Mouse (Mus musculus): ENCODE measurements at regions not wholly inside any gene's neighbourhood (a gene's known extent, or its start where the extent isn't known, plus 50 kb on each side); places are given as distances from the start of the nearest gene placed in this dataset.
"Not testable (repeated sequence)": the region's sequence is repeated elsewhere in the genome, so short reads cannot be mapped to it uniquely, and the experiment has no call there.

GRCm38 (mm10) chr4:81550816-81551215 lies 108.2 kb upstream of the Mpdz start:
- no peak overlapping the region for H3K4me2 ChIP-seq
- no peaks in the 10 kb centered on the region for H3K4me1 ChIP-seq
- H3K36me3 ChIP-seq: no peaks in the 10 kb centered on the region
- no peaks in the 10 kb centered on the region for H3K27me3 ChIP-seq
- no peak overlapping the region for H3K27ac ChIP-seq
- no peak for ATAC-seq (replicated peaks; ENCODE audit: low FRiP score)
- 0 out of 2 replicates have a peak, but pooled peaks cover 2% of the 10 kb centered on the region for H3K9me3 ChIP-seq (replicated peaks)
- no peak overlapping the region for H3K4me3 ChIP-seq (replicated peaks)
- H3K9ac ChIP-seq: no peak overlapping the region
- 57% methylated on average over 4 of the region's 4 CpGs for WGBS

- H3K36me3 ChIP-seq: no peaks in the 10 kb centered on the region
- H3K9ac ChIP-seq: no peak overlapping the region
- WGBS: 72% methylated on average over 4 of the region's 4 CpGs
- H3K4me1 ChIP-seq: no peaks in the 10 kb centered on the region
- H3K9me3 ChIP-seq (replicated peaks): 0 out of 2 replicates have a peak, but pooled peaks cover 2% of the 10 kb centered on the region
- H3K4me3 ChIP-seq (replicated peaks): no peak overlapping the region
- no peak overlapping the region for H3K4me2 ChIP-seq
- H3K27ac ChIP-seq: no peak overlapping the region
- no peaks in the 10 kb centered on the region for H3K27me3 ChIP-seq
- no peak for ATAC-seq (replicated peaks; ENCODE audit: low FRiP score)
These were observed 107.6 kb upstream of the Mpdz start for GRCm38 (mm10) chr4:81550256-81550655.

GRCm38 (mm10) chr4:81540496-81540895 lies 97.9 kb upstream of the Mpdz start:
- ATAC-seq (replicated peaks; ENCODE audit: low FRiP score): no peak

GRCm38 (mm10) chr4:81539551-81539950 lies 96.9 kb upstream of the Mpdz start:
- no peak overlapping the region for H3K27ac ChIP-seq
- H3K9ac ChIP-seq: no peak overlapping the region
- no peak for ATAC-seq (replicated peaks; ENCODE audit: low FRiP score)
- no peak overlapping the region for H3K4me2 ChIP-seq
- 22% methylated on average over 3 of the region's 3 CpGs for WGBS
- H3K9me3 ChIP-seq (replicated peaks): no peaks in the 10 kb centered on the region
- H3K27me3 ChIP-seq: no peaks in the 10 kb centered on the region
- no peak overlapping the region for H3K4me3 ChIP-seq (replicated peaks)
- no peaks in the 10 kb centered on the region for H3K36me3 ChIP-seq
- H3K4me1 ChIP-seq: 0 out of 2 replicates have a peak, but pooled peaks cover 3% of the 10 kb centered on the region

More at GRCm38 (mm10) chr4:81540496-81540895, 97.9 kb upstream of the Mpdz start:
- no peak overlapping the region for H3K9ac ChIP-seq
- no peaks in the 10 kb centered on the region for H3K36me3 ChIP-seq
- no peak overlapping the region for H3K4me3 ChIP-seq (replicated peaks)
- no peak overlapping the region for H3K4me2 ChIP-seq
- no peaks in the 10 kb centered on the region for H3K9me3 ChIP-seq (replicated peaks)
- H3K27me3 ChIP-seq: no peaks in the 10 kb centered on the region
- no peaks in the 10 kb centered on the region for H3K4me1 ChIP-seq
- no peak overlapping the region for H3K27ac ChIP-seq

- Histone ChIP-seq H3K9ac (no peak overlapping the region), H3K27me3 (no peaks in the 10 kb centered on the region), H3K9me3 (replicated peaks) (no peaks in the 10 kb centered on the region), H3K4me2 (no peak overlapping the region), H3K4me3 (replicated peaks) (no peak overlapping the region), H3K27ac (no peak overlapping the region), H3K4me1 (0 out of 2 replicates have a peak, but pooled peaks cover 3% of the 10 kb centered on the region), H3K36me3 (no peaks in the 10 kb centered on the region)
- no peak for ATAC-seq (replicated peaks; ENCODE audit: low FRiP score)
These were observed 94.2 kb upstream of the Mpdz start for GRCm38 (mm10) chr4:81536795-81537194.

- Histone ChIP-seq H3K27me3 (no peaks in the 10 kb centered on the region), H3K27ac (no peak overlapping the region), H3K9ac (no peak overlapping the region), H3K9me3 (replicated peaks) (no peaks in the 10 kb centered on the region), H3K4me2 (no peak overlapping the region), H3K4me3 (replicated peaks) (no peak overlapping the region), H3K4me1 (0 out of 2 replicates have a peak, but pooled peaks cover 3% of the 10 kb centered on the region), H3K36me3 (no peaks in the 10 kb centered on the region)
- 89% methylated on average over 2 of the region's 2 CpGs for WGBS
- no peak for ATAC-seq (replicated peaks; ENCODE audit: low FRiP score)
These were observed 87.9 kb upstream of the Mpdz start for GRCm38 (mm10) chr4:81530546-81530945.

GRCm38 (mm10) chr4:81519151-81519550 lies 76.5 kb upstream of the Mpdz start:
- not testable (repeated sequence) for H3K4me1 ChIP-seq; H3K27me3 ChIP-seq; H3K4me2 ChIP-seq; ATAC-seq (replicated peaks; ENCODE audit: low FRiP score); H3K4me3 ChIP-seq (replicated peaks); H3K9me3 ChIP-seq (replicated peaks); H3K9ac ChIP-seq; H3K36me3 ChIP-seq; H3K27ac ChIP-seq
- WGBS: 66% methylated on average over 2 of the region's 2 CpGs

- Histone ChIP-seq H3K9ac (no peak overlapping the region), H3K27me3 (no peaks in the 10 kb centered on the region), H3K4me1 (no peaks in the 10 kb centered on the region), H3K4me2 (no peak overlapping the region), H3K4me3 (replicated peaks) (no peak overlapping the region), H3K9me3 (replicated peaks) (no peaks in the 10 kb centered on the region), H3K27ac (no peak overlapping the region), H3K36me3 (no peaks in the 10 kb centered on the region)
- ATAC-seq (replicated peaks; ENCODE audit: low FRiP score): no peak
- WGBS: 81% methylated on average over 4 of the region's 4 CpGs
These were observed 71.9 kb upstream of the Mpdz start for GRCm38 (mm10) chr4:81514547-81514946.

- Histone ChIP-seq H3K27me3 (no peaks in the 10 kb centered on the region), H3K9ac (no peak overlapping the region), H3K27ac (no peak overlapping the region), H3K36me3 (no peaks in the 10 kb centered on the region), H3K4me1 (no peaks in the 10 kb centered on the region), H3K4me3 (replicated peaks) (no peak overlapping the region), H3K4me2 (no peak overlapping the region), H3K9me3 (replicated peaks) (no peaks in the 10 kb centered on the region)
- no peak for ATAC-seq (replicated peaks; ENCODE audit: low FRiP score)
- WGBS: 70% methylated on average over 3 of the region's 3 CpGs
These were observed 69.8 kb upstream of the Mpdz start for GRCm38 (mm10) chr4:81512396-81512795.

GRCm38 (mm10) chr4:81508776-81509175 lies 66.2 kb upstream of the Mpdz start:
- Histone ChIP-seq H3K9ac (no peak overlapping the region), H3K4me1 (no peaks in the 10 kb centered on the region), H3K36me3 (no peaks in the 10 kb centered on the region), H3K27me3 (no peaks in the 10 kb centered on the region), H3K4me2 (no peak overlapping the region), H3K4me3 (replicated peaks) (no peak overlapping the region), H3K27ac (no peak overlapping the region), H3K9me3 (replicated peaks) (no peaks in the 10 kb centered on the region)
- no peak for ATAC-seq (replicated peaks; ENCODE audit: low FRiP score)
- 98% methylated on average over 1 of the region's 1 CpGs for WGBS

GRCm38 (mm10) chr4:81506841-81507240 lies 64.2 kb upstream of the Mpdz start:
- Histone ChIP-seq H3K4me2 (no peak overlapping the region), H3K36me3 (no peaks in the 10 kb centered on the region), H3K9ac (no peak overlapping the region), H3K4me3 (replicated peaks) (no peak overlapping the region), H3K4me1 (no peaks in the 10 kb centered on the region), H3K27me3 (no peaks in the 10 kb centered on the region), H3K27ac (no peak overlapping the region), H3K9me3 (replicated peaks) (no peaks in the 10 kb centered on the region)
- ATAC-seq (replicated peaks; ENCODE audit: low FRiP score): no peak
- 86% methylated on average over 5 of the region's 5 CpGs for WGBS

- Histone ChIP-seq H3K4me2 (no peak overlapping the region), H3K27ac (no peak overlapping the region), H3K36me3 (no peaks in the 10 kb centered on the region), H3K27me3 (no peaks in the 10 kb centered on the region), H3K9ac (no peak overlapping the region), H3K4me3 (replicated peaks) (no peak overlapping the region), H3K4me1 (no peaks in the 10 kb centered on the region), H3K9me3 (replicated peaks) (no peaks in the 10 kb centered on the region)
- no peak for ATAC-seq (replicated peaks; ENCODE audit: low FRiP score)
- WGBS: 91% methylated on average over 6 of the region's 6 CpGs
These were observed 63.7 kb upstream of the Mpdz start for GRCm38 (mm10) chr4:81506306-81506705.

GRCm38 (mm10) chr4:81505096-81505495 lies 62.5 kb upstream of the Mpdz start:
- WGBS: 49% methylated on average over 3 of the region's 3 CpGs
- ATAC-seq (replicated peaks; ENCODE audit: low FRiP score): no peak
- H3K4me2 ChIP-seq: no peak overlapping the region

More at GRCm38 (mm10) chr4:81505096-81505495, 62.5 kb upstream of the Mpdz start:
- no peaks in the 10 kb centered on the region for H3K36me3 ChIP-seq
- no peaks in the 10 kb centered on the region for H3K27me3 ChIP-seq
- H3K9ac ChIP-seq: no peak overlapping the region
- no peak overlapping the region for H3K27ac ChIP-seq
- no peaks in the 10 kb centered on the region for H3K9me3 ChIP-seq (replicated peaks)
- no peaks in the 10 kb centered on the region for H3K4me1 ChIP-seq
- no peak overlapping the region for H3K4me3 ChIP-seq (replicated peaks)

Measured in kidney, embryonic 15.5 days (tissue).